Mouse (Mus musculus) limb, embryonic 15.5 days (tissue): ENCODE results near the gene Chchd5. TPM values are rescaled to one million over a fixed set of nuclear protein-coding genes. Genes with fewer than 3 reads are reported as not detected.

Experiments used
- ATAC-seq: fragments of 200-750 bp; cut with Nextera tagmentation; 2 replicates; pipeline ENCODE4 v1.8.0; 2017; ENCODE audit warnings: low read depth, moderate TSS enrichment; ENCODE audit not compliant: insufficient number of reproducible peaks, low FRiP score, low TSS enrichment
- H3K27ac ChIP-seq: fragments of 300-500 bp; sonication (generic); 2 replicates; pipeline ENCODE4 v1.5.1; 2015; ENCODE audit warnings: moderate library complexity, mild to moderate bottlenecking, inconsistent platforms
- H3K27me3 ChIP-seq: fragments of 300-500 bp; sonication (generic); 2 replicates; pipeline ENCODE4 v1.6.1; 2015; ENCODE audit warnings: inconsistent platforms
- H3K36me3 ChIP-seq: fragments of 300-500 bp; sonication (generic); 2 replicates; pipeline ENCODE4 v1.6.1; 2015; ENCODE audit warnings: inconsistent platforms
- H3K4me1 ChIP-seq: fragments of 300-500 bp; sonication (generic); 2 replicates; pipeline ENCODE4 v1.6.1; 2015; ENCODE audit warnings: inconsistent platforms
- H3K4me2 ChIP-seq: fragments of 300-500 bp; sonication (generic); 2 replicates; pipeline ENCODE4 v1.6.1; 2015; ENCODE audit warnings: mild to moderate bottlenecking, inconsistent platforms
- H3K4me3 ChIP-seq: fragments of 300-500 bp; sonication (generic); 2 replicates; pipeline ENCODE4 v1.5.1; 2015; ENCODE audit warnings: mild to moderate bottlenecking, inconsistent platforms
- H3K9ac ChIP-seq: fragments of 300-500 bp; sonication (generic); 2 replicates; pipeline ENCODE4 v1.6.1; 2015; ENCODE audit warnings: inconsistent platforms
- H3K9me3 ChIP-seq: fragments of 300-500 bp; sonication (generic); 2 replicates; pipeline ENCODE4 v1.6.1; 2016; ENCODE audit warnings: inconsistent platforms
- WGBS: fragments of 180-500 bp; shearing (Covaris S2); methylation state at CpG from one replicate; pipeline ENCODE4 v1.1.7; 2015; 5-methylcytosine and 5-hydroxymethylcytosine counted together
- polyA plus RNA-seq: library from polyadenylated mRNA; unstranded; fragments of >200 nt; fragmentation: Nextera tagmentation; extraction: Ambion mirVana; gene quantifications from 2 replicates; pipeline ENCODE4 v1.2.1, GENCODE M21; 2015

The Chchd5 gene
- 24.2 and 24.3 TPM in 2 replicates for polyA plus RNA-seq

GRCm38 (mm10) chr2:129129412-129129929 is at the start of gene Chchd5:
Chchd5 (plus strand) TSS chr2:129129700.
- peak within 1 kb of the TSS; percentile 74 for H3K4me2 ChIP-seq
- H3K27me3 ChIP-seq, result no peaks in the 10 kb centered on the region
- H3K36me3 ChIP-seq, result peaks cover 50% of the 10 kb centered on the region
- under 1% methylated on average over 35 of the region's 35 CpGs for WGBS
- H3K27ac ChIP-seq, result peak within 1 kb of the TSS; percentile 93
- peaks cover 13% of the 10 kb centered on the region for H3K4me1 ChIP-seq
- H3K9ac ChIP-seq, result peak within 1 kb of the TSS; percentile 60
- H3K9me3 ChIP-seq, result peaks cover 3% of the 10 kb centered on the region; the same call in 1 of the 2 replicates
- H3K4me3 ChIP-seq, result peak within 1 kb of the TSS; percentile 65
- peak; percentile 100 for ATAC-seq

GRCm38 (mm10) chr2:129081097-129081496 is 48.4 kb upstream of the Chchd5 start:
- H3K4me2 ChIP-seq, result no peak overlapping the region
- H3K27ac ChIP-seq, result no peak overlapping the region
- no peaks in the 10 kb centered on the region for H3K9me3 ChIP-seq
- 70% methylated on average over 13 of the region's 13 CpGs for WGBS
- H3K4me1 ChIP-seq, result no peaks in the 10 kb centered on the region
- H3K4me3 ChIP-seq, result no peak overlapping the region
- H3K36me3 ChIP-seq, result peaks cover 58% of the 10 kb centered on the region
- no peaks in the 10 kb centered on the region for H3K27me3 ChIP-seq
- H3K9ac ChIP-seq, result no peak overlapping the region
- no peak for ATAC-seq

GRCm38 (mm10) chr2:129083514-129083913 is 46.0 kb upstream of the Chchd5 start:
- no peaks in the 10 kb centered on the region for H3K27me3 ChIP-seq
- WGBS, result 93% methylated on average over 5 of the region's 5 CpGs
- H3K4me1 ChIP-seq, result no peaks in the 10 kb centered on the region
- no peak overlapping the region for H3K27ac ChIP-seq
- peaks cover 49% of the 10 kb centered on the region for H3K36me3 ChIP-seq
- no peak overlapping the region for H3K4me2 ChIP-seq
- no peaks in the 10 kb centered on the region for H3K9me3 ChIP-seq
- no peak for ATAC-seq
- no peak overlapping the region for H3K4me3 ChIP-seq
- no peak overlapping the region for H3K9ac ChIP-seq

GRCm38 (mm10) chr2:129084959-129085358 is 44.5 kb upstream of the Chchd5 start:
- Histone ChIP-seq H3K9me3 (no peaks in the 10 kb centered on the region), H3K9ac (no peak overlapping the region), H3K4me1 (no peaks in the 10 kb centered on the region), H3K4me3 (no peak overlapping the region), H3K4me2 (no peak overlapping the region), H3K36me3 (peaks cover 50% of the 10 kb centered on the region), H3K27ac (no peak overlapping the region), H3K27me3 (no peaks in the 10 kb centered on the region)
- 48% methylated on average over 2 of the region's 2 CpGs for WGBS
- no peak for ATAC-seq

GRCm38 (mm10) chr2:129087520-129087919 is 42.0 kb upstream of the Chchd5 start:
- Histone ChIP-seq H3K9ac (no peak overlapping the region), H3K36me3 (peaks cover 64% of the 10 kb centered on the region), H3K4me1 (no peaks in the 10 kb centered on the region), H3K4me3 (no peak overlapping the region), H3K27me3 (no peaks in the 10 kb centered on the region), H3K27ac (no peak overlapping the region), H3K9me3 (no peaks in the 10 kb centered on the region), H3K4me2 (no peak overlapping the region)
- no peak for ATAC-seq
- 87% methylated on average over 1 of the region's 1 CpGs for WGBS

GRCm38 (mm10) chr2:129090370-129090769 is 39.1 kb upstream of the Chchd5 start:
- H3K9ac ChIP-seq, result no peak overlapping the region
- no peaks in the 10 kb centered on the region for H3K9me3 ChIP-seq
- H3K4me3 ChIP-seq, result no peak overlapping the region
- H3K27ac ChIP-seq, result no peak overlapping the region
- H3K4me1 ChIP-seq, result no peaks in the 10 kb centered on the region
- WGBS, result 87% methylated on average over 4 of the region's 4 CpGs
- H3K4me2 ChIP-seq, result no peak overlapping the region
- H3K36me3 ChIP-seq, result peaks cover 76% of the 10 kb centered on the region
- no peak for ATAC-seq
- H3K27me3 ChIP-seq, result no peaks in the 10 kb centered on the region

GRCm38 (mm10) chr2:129092810-129093209 is 36.7 kb upstream of the Chchd5 start:
- Histone ChIP-seq H3K4me1 (no peaks in the 10 kb centered on the region), H3K27me3 (no peaks in the 10 kb centered on the region), H3K4me3 (no peak overlapping the region), H3K9ac (no peak overlapping the region), H3K27ac (no peak overlapping the region), H3K9me3 (no peaks in the 10 kb centered on the region), H3K36me3 (peaks cover 63% of the 10 kb centered on the region), H3K4me2 (no peak overlapping the region)
- WGBS, result 90% methylated on average over 12 of the region's 12 CpGs
- no peak for ATAC-seq

- Histone ChIP-seq H3K4me1 (no peaks in the 10 kb centered on the region), H3K9me3 (no peaks in the 10 kb centered on the region), H3K36me3 (peaks cover 55% of the 10 kb centered on the region), H3K4me2 (no peak overlapping the region), H3K4me3 (no peak overlapping the region), H3K9ac (no peak overlapping the region), H3K27me3 (no peaks in the 10 kb centered on the region), H3K27ac (no peak overlapping the region)
- WGBS, result 86% methylated on average over 18 of the region's 18 CpGs
- no peak for ATAC-seq
Observed at GRCm38 (mm10) chr2:129093926-129094724, 35.4 kb upstream of the Chchd5 start.

GRCm38 (mm10) chr2:129100784-129101310 is 28.7 kb upstream of the Chchd5 start, which contains the start of gene Polr1b:
Polr1b (plus strand) TSS chr2:129100995.
- peak; percentile 98 for ATAC-seq
- no peaks in the 10 kb centered on the region for H3K9me3 ChIP-seq
- H3K27ac ChIP-seq, result no peak within 1 kb of the TSS
- H3K4me3 ChIP-seq, result peak within 1 kb of the TSS; percentile 64
- H3K4me2 ChIP-seq, result peak within 1 kb of the TSS; percentile 58
- peak within 1 kb of the TSS; percentile 51 for H3K9ac ChIP-seq
- under 1% methylated on average over 35 of the region's 35 CpGs for WGBS
- no peaks in the 10 kb centered on the region for H3K27me3 ChIP-seq
- H3K36me3 ChIP-seq, result peaks cover 32% of the 10 kb centered on the region
- peaks cover 9% of the 10 kb centered on the region; the same call in 1 of the 2 replicates for H3K4me1 ChIP-seq

- Histone ChIP-seq H3K9me3 (no peaks in the 10 kb centered on the region), H3K4me1 (no peaks in the 10 kb centered on the region), H3K27me3 (no peaks in the 10 kb centered on the region), H3K4me2 (no peak overlapping the region), H3K27ac (no peak overlapping the region), H3K4me3 (no peak overlapping the region), H3K9ac (no peak overlapping the region), H3K36me3 (peaks cover 76% of the 10 kb centered on the region)
- 88% methylated on average over 5 of the region's 5 CpGs for WGBS
- ATAC-seq, result no peak
Observed at GRCm38 (mm10) chr2:129112924-129113323, 16.6 kb upstream of the Chchd5 start.

GRCm38 (mm10) chr2:129115706-129116367 is 13.7 kb upstream of the Chchd5 start:
- no peaks in the 10 kb centered on the region for H3K27me3 ChIP-seq
- peaks cover 88% of the 10 kb centered on the region for H3K36me3 ChIP-seq
- no peak overlapping the region for H3K4me2 ChIP-seq
- WGBS, result 89% methylated on average over 9 of the region's 9 CpGs
- no peaks in the 10 kb centered on the region for H3K9me3 ChIP-seq
- H3K4me1 ChIP-seq, result no peaks in the 10 kb centered on the region
- no peak overlapping the region for H3K9ac ChIP-seq
- no peak for ATAC-seq
- H3K27ac ChIP-seq, result no peak overlapping the region
- no peak overlapping the region for H3K4me3 ChIP-seq

GRCm38 (mm10) chr2:129116368-129116739 is 13.1 kb upstream of the Chchd5 start:
- WGBS, result 98% methylated on average over 1 of the region's 1 CpGs
- Histone ChIP-seq H3K4me3 (no peak overlapping the region), H3K4me1 (no peaks in the 10 kb centered on the region)

More at GRCm38 (mm10) chr2:129116368-129116739, 13.1 kb upstream of the Chchd5 start:
- H3K9me3 ChIP-seq, result no peaks in the 10 kb centered on the region
- H3K27me3 ChIP-seq, result no peaks in the 10 kb centered on the region
- no peak overlapping the region for H3K9ac ChIP-seq
- H3K4me2 ChIP-seq, result no peak overlapping the region
- no peak for ATAC-seq
- H3K27ac ChIP-seq, result no peak overlapping the region
- H3K36me3 ChIP-seq, result peaks cover 91% of the 10 kb centered on the region
